Mouse (Mus musculus): ENCODE results near the gene Ttll5.

- no peak for TF ChIP-seq GATA1 (IDR thresholded peaks at IDR 0.05; ENCODE audit: low read length)
- no peak for TF ChIP-seq TAL1 (IDR thresholded peaks at IDR 0.05; ENCODE audit: low read length)
Measured at GRCm38 (mm10) chr12:85955690-85956089, 131.2 kb downstream of the Ttll5 start.

All from erythroblast, embryonic 14.5 days (primary cell).